Mouse (Mus musculus) heart, adult 2 months (tissue): ENCODE data around the gene Krr1.

Experiments
- CTCF ChIP-seq: fragments of 200-600 bp; IDR thresholded peaks from 2 replicates; pipeline ENCODE4 v1.8.1; 2022; ENCODE audit warnings: antibody characterized with exemption, mild to moderate bottlenecking, moderate library complexity
- EP300 ChIP-seq: fragments of 200-500 bp; IDR thresholded peaks from 2 replicates; pipeline ENCODE4 v1.6.1; 2011; ENCODE audit warnings: low read depth, low read length, control low read depth; ENCODE audit not compliant: insufficient read depth
- POLR2A ChIP-seq: fragments of 200-500 bp; IDR thresholded peaks from 2 replicates; pipeline ENCODE4 v1.6.1; 2011; ENCODE audit warnings: mild to moderate bottlenecking, low read depth, low read length, control low read depth; ENCODE audit not compliant: insufficient read depth

DNA sequence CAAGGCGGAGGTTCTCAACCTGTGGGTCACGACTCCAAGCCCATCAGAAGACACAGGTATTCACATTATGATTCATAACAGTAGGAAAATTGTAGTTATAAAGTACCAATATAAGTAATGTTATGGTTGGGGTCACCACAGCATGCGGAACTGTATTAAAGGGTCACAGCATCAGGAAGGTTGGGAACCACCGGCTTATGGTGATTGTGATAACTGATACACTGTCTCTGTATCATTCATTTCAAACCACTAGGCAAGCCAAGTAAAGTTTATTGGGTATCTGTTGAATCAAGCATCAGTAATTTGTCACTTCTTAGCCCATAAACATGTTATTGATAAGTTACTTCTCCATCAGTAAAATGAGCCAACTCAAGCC, 14.4 kb upstream of the Krr1 start:
- TF ChIP-seq CTCF (no peak; the same call in 1 of the 2 replicates), POLR2A (no peak), EP300 (no peak)
